ENCODE assay signal across 22 mouse cellular contexts in the genomic region with DNA sequence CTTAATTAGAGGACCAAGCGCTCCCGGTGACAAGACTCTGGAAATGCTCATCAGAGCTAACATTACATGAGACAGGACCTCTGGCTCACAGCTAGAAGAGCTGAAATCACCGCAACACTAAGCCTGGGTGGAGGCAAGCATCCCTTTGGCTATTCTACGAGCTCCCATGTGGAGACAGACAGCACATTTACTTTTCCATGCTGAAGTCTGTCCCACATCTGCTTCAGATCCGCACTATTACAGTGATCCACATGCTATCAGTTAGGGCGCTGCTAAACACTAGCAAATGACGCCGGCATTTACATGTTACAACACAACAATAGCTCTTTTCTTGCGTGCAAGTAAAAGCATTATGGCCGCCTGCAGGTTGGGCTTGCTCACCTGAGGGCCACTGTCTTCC.
DNase-seq lines count a peak whose midpoint lies in the region; ATAC-seq and TF ChIP-seq lines count a peak whose summit lies in the region.
"Had no signal": no experiment of that assay in that cellular context is flagged by ENCODE, and none has a peak within 500 bp of the region (broad histone marks: within the 10 kb centered on the region; RNA-seq: fewer than 3 reads in every experiment).

No protein-coding gene starts in this region.

- H3K9me3 ChIP-seq in embryonic facial prominence, embryonic 10.5 days: no peaks in the 10 kb centered on the region
- no peaks in the 10 kb centered on the region for H3K9me3 ChIP-seq in embryonic facial prominence, embryonic 15.5 days (replicated peaks)
- no peaks in the 10 kb centered on the region for H3K9me3 ChIP-seq in limb, embryonic 14.5 days (ENCODE audit: control insufficient read depth, low read length)
- H3K9me3 ChIP-seq: embryonic facial prominence, embryonic 13.5 days; forebrain, embryonic 12.5 days; hindbrain, embryonic 12.5 days; hindbrain, embryonic 15.5 days had no signal

- WGBS in embryonic facial prominence, embryonic 10.5 days: 72% methylated on average over 10 of the region's 10 CpGs
- WGBS in embryonic facial prominence, embryonic 15.5 days: 40% methylated on average over 10 of the region's 10 CpGs
- 32% methylated on average over 10 of the region's 10 CpGs for WGBS in limb, embryonic 14.5 days

- H3K36me3 ChIP-seq in embryonic facial prominence, embryonic 10.5 days (replicated peaks): no peaks in the 10 kb centered on the region
- no peaks in the 10 kb centered on the region for H3K36me3 ChIP-seq in embryonic facial prominence, embryonic 15.5 days
- no peaks in the 10 kb centered on the region for H3K36me3 ChIP-seq in limb, embryonic 14.5 days (ENCODE audit: control insufficient read depth, insufficient read depth, low read length)
- H3K36me3 ChIP-seq: embryonic facial prominence, embryonic 13.5 days; forebrain, embryonic 12.5 days; hindbrain, embryonic 12.5 days; hindbrain, embryonic 15.5 days had no signal

- peaks cover 48% of the 10 kb centered on the region for H3K4me1 ChIP-seq in embryonic facial prominence, embryonic 10.5 days
- H3K4me1 ChIP-seq in embryonic facial prominence, embryonic 15.5 days: peaks cover 37% of the 10 kb centered on the region
- H3K4me1 ChIP-seq in limb, embryonic 14.5 days (ENCODE audit: control insufficient read depth, insufficient read depth, low read length): peaks cover 34% of the 10 kb centered on the region
- H3K4me1 ChIP-seq: forebrain, embryonic 12.5 days; hindbrain, embryonic 12.5 days had no signal

- no peak overlapping the region for H3K9ac ChIP-seq in embryonic facial prominence, embryonic 15.5 days
- H3K9ac ChIP-seq in limb, embryonic 14.5 days (ENCODE audit: low read depth, low read length, severe bottlenecking): no peak overlapping the region
- H3K9ac ChIP-seq: embryonic facial prominence, embryonic 13.5 days; forebrain, embryonic 12.5 days; forebrain, postnatal 0 days; hindbrain, embryonic 12.5 days; hindbrain, embryonic 15.5 days had no signal

- no peaks in the 10 kb centered on the region for H3K27me3 ChIP-seq in embryonic facial prominence, embryonic 10.5 days (replicated peaks; ENCODE audit: low read depth, poor library complexity, severe bottlenecking)
- H3K27me3 ChIP-seq in embryonic facial prominence, embryonic 15.5 days: no peaks in the 10 kb centered on the region
- no peaks in the 10 kb centered on the region for H3K27me3 ChIP-seq in limb, embryonic 14.5 days (ENCODE audit: control insufficient read depth, insufficient read depth, low read length)
- H3K27me3 ChIP-seq: embryonic facial prominence, embryonic 13.5 days; forebrain, embryonic 12.5 days; hindbrain, embryonic 12.5 days; hindbrain, embryonic 15.5 days had no signal

- no peak overlapping the region for H3K27ac ChIP-seq in embryonic facial prominence, embryonic 10.5 days (replicated peaks)
- H3K27ac ChIP-seq in embryonic facial prominence, embryonic 15.5 days (replicated peaks): 0 out of 2 replicates have a peak overlapping the region, but pooled peaks have one; percentile 17
- no peak overlapping the region for H3K27ac ChIP-seq in limb, embryonic 14.5 days (replicated peaks; ENCODE audit: low read depth, low read length)
- H3K27ac ChIP-seq: embryonic facial prominence, embryonic 13.5 days; forebrain, embryonic 12.5 days; heart, adult 2 months; hindbrain, embryonic 12.5 days; hindbrain, embryonic 15.5 days had no signal

- no peak for ATAC-seq in embryonic facial prominence, embryonic 15.5 days (ENCODE audit: insufficient number of reproducible peaks, low FRiP score, low TSS enrichment, low read depth)
- ATAC-seq in limb, embryonic 14.5 days (ENCODE audit: low FRiP score, low read depth): peak; percentile 20; the same call in 1 of the 2 replicates
- ATAC-seq: activated CD4-positive, CD25-positive, alpha-beta regulatory T cell, adult 4 months; forebrain, postnatal 0 days had no signal

- peak; percentile 77 for DNase-seq in heart, adult 11 months
- no peak for DNase-seq in heart, adult 8-10 months (ENCODE audit: low spot score)
- DNase-seq in embryonic facial prominence, embryonic 10.5 days (ENCODE audit: low spot score): peak; percentile 18
- DNase-seq in limb, embryonic 14.5 days (ENCODE audit: low spot score): peak; percentile 59
- no peak for DNase-seq in kidney, adult 8-10 months
- no peak for DNase-seq in urinary bladder, postnatal 36 days (ENCODE audit: low spot score in 2 of 2)
- DNase-seq: adrenal gland, adult 8-10 months; adrenal gland, postnatal 25 days; cerebellum, adult 11-12 months; cerebellum, adult 8-10 months; cerebellum, postnatal 10 days; forebrain, postnatal 0 days; gastrocnemius, postnatal 25 days had no signal

- H3K4me2 ChIP-seq in embryonic facial prominence, embryonic 15.5 days (replicated peaks): no peak overlapping the region
- H3K4me2 ChIP-seq in limb, embryonic 14.5 days (replicated peaks; ENCODE audit: low read depth, low read length, severe bottlenecking): no peak overlapping the region
- H3K4me2 ChIP-seq: embryonic facial prominence, embryonic 13.5 days; forebrain, embryonic 12.5 days; heart, embryonic 11.5 days; hindbrain, embryonic 12.5 days; hindbrain, embryonic 15.5 days had no signal

- no peak overlapping the region for H3K4me3 ChIP-seq in embryonic facial prominence, embryonic 10.5 days
- H3K4me3 ChIP-seq in embryonic facial prominence, embryonic 15.5 days (replicated peaks): no peak overlapping the region
- H3K4me3 ChIP-seq in limb, embryonic 14.5 days (replicated peaks; ENCODE audit: low read length): no peak overlapping the region
- H3K4me3 ChIP-seq: embryonic facial prominence, embryonic 13.5 days; erythroblast, embryonic 14.5 days; forebrain, embryonic 12.5 days; heart, adult 2 months; hindbrain, embryonic 12.5 days; hindbrain, embryonic 15.5 days had no signal

- TF ChIP-seq POLR2A in limb, embryonic 14.5 days (IDR thresholded peaks at IDR 0.05; ENCODE audit: borderline replicate concordance, extremely low read depth, insufficient read depth, insufficient read length): no peak

Comparison
In these comparisons a context has a peak if more than half of its experiments do, and no peak if none do; other contexts are left out.
1. DNase-seq: peak in heart, adult 11 months (single experiment), embryonic facial prominence, embryonic 10.5 days (single experiment) and limb, embryonic 14.5 days (single experiment); none in heart, adult 8-10 months (single experiment), kidney, adult 8-10 months (0 of 2) and urinary bladder, postnatal 36 days (0 of 2).